Mouse (Mus musculus) cerebellum, adult 2 months (tissue): ENCODE measurements at regions not wholly inside any gene's neighbourhood (a gene's known extent, or its start where the extent isn't known, plus 50 kb on each side); places are given as distances from the start of the nearest gene placed in this dataset.

Source experiments
- CTCF ChIP-seq: fragments of 200-500 bp; IDR thresholded peaks from 2 replicates; pipeline ENCODE4 v1.5.1; 2011; ENCODE audit warnings: low read depth, mild to moderate bottlenecking, control low read depth, low read length, moderate library complexity, borderline replicate concordance; ENCODE audit not compliant: insufficient read depth
- POLR2A ChIP-seq: fragments of 200-500 bp; IDR thresholded peaks from 2 replicates; pipeline ENCODE4 v1.6.1; 2011; ENCODE audit warnings: low read length, control low read depth, borderline replicate concordance; ENCODE audit not compliant: insufficient read depth

DNA sequence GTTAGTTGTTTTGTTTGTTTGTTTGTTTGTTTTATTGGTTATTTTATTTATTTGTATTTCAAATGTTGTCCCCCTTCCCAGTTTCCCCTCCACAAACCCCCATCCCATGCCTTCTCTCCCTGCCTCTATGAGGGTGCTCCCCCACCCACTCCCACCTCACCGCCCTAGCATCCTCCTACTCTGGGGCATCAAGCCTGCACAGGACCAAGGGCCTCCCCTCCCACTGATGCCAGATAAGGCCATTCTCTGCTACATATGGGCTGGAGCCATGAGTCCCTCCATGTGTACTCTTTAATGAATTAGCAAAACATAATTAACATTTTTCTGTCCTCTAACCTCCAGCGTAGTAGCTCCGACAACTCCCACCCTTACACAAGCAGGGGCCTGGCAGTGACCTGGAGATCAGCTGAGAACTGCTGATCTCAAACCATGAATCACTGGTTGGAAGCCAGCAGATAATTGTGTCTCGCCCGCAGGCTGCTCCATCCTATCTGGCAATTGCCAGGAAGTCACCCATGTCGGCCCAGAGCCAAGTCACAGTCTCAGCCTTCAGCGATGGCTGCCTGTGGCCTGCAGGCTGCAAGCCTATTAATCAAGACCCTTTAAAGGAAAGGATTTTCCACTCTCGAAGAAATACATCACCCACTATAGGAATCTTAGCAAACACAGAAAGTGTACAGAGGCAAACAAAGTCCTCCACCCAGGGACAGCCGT lies 86.8 kb upstream of the Gpc1 start:
- no peak for TF ChIP-seq POLR2A
- no peak for TF ChIP-seq CTCF
